Mouse (Mus musculus) liver, postnatal 0 days (tissue): ENCODE measurements around the gene D5Ertd579e.

ENCODE experiments used
- CTCF ChIP-seq: sonication (generic); IDR thresholded peaks from 2 replicates; pipeline ENCODE4 v1.5.1; 2016; ENCODE audit warnings: antibody characterized with exemption, low read depth
- EP300 ChIP-seq: IDR thresholded peaks from 2 replicates; pipeline ENCODE4 v1.6.1; 2016; ENCODE audit warnings: antibody characterized with exemption, low read depth, mild to moderate bottlenecking

GRCm38 (mm10) chr5:36675466-36675865 lies 20.4 kb downstream of the D5Ertd579e start:
- TF ChIP-seq EP300 (no peak), CTCF (no peak)
